Mouse (Mus musculus) layer of hippocampus, adult 11-12 months (tissue): ENCODE data around the gene Acsf3.

Source experiments
- DNase-seq: peaks from one replicate; pipeline ENCODE4 v3.0.0; 2022; ENCODE audit warnings: low spot score

Acsf3 gene

DNA sequence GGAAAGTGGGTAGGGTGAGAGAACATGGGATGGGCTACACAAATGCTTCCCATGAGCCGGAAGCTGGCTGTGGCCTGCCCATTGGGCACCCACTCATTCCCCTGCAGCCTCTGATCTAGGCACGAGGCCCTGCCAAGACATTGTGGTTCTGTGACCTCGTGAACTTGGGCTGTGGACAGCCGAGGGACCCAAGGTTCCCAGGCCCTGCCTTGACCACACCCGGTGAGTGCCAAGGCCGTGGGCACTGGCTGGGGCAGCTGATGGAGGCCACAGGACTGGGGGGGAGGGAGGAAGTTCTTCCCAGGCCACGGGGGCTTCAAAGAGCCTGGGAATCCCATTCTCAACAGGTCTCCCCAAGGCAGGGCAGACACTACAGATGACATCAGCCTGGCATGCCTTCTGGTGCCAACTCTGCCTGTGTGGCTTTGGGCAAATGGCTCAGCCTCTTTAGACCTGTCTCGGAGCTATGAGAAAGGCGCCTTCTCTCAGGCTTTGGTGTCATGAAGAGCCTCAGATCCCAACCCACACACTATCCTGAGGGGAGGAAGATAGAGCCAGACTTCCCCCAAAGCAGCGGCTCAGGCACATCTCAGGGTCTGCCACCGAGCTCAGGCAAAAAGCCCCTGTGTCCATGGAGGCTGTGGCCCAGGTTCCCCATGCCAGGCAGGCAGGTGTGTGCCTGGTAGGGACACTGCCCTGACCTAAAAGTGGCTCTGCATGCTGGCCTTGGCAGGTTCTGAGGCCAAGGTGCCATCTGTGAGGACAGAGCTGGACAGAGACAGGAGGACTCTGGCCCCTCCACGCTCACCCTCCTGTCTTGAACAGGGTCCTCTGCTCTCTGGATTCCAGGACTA lies 76.6 kb downstream of the Acsf3 start:
- DNase-seq = no peak

DNA sequence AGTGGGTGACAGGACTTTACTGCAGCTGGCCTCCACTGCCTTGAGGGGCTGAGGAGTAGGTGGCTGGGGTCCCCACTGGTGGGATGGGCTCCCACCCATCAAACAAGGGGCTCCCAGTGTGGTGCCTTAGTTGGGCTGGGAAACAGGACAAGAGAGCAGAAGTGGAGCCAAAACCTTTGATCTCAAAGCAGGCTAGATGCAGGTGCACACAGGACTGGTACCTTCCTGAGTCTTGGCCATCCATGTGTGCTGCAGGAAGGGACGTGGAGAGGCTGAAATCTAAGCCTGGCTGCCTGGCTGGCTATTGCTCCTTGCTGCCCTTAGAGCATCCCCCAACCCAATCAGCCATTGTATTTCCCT lies 77.2 kb downstream of the Acsf3 start:
- DNase-seq = no peak

DNA sequence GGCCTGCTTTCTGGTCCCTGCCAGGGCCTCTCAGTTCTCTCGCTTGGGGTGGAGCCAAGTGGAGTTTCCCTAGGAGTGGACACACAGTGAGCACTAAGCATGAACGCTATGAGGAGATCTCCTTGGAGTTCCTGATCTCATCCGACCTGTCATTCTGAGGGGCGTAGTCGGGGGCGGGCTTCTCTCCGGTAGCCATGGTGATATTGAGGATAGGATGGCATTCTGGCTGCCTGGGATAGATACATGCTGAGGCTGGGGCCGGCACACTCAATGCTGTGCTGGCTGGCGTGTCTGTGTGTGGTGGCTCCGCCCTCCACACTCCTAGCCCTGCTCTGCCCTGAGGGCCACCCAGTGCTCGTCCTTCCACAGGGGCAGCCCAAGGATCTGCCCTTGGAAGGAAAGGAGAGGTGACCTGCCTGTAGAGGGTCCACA lies 78.1 kb downstream of the Acsf3 start:
- peak; percentile 25 for DNase-seq

DNA sequence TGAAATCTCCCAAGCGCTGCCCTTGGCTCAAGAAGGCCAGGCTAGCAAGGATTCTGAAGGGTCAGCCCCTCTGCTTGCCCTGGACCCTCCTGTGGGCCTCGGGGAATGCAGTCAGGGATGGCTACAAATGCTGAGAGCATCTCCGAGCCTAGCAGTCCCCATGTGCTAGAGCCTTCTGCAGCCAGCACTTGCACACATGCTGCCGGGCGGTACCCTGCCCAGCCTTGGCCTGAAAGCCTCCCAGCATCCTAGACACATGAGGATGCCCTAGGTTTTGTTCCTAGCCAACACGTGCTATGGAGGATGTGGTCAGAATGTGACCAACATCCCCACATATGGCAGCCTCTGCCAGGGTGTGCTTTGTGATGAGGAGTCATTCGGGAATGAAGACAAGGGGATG lies 79.1 kb downstream of the Acsf3 start:
- no peak for DNase-seq

DNA sequence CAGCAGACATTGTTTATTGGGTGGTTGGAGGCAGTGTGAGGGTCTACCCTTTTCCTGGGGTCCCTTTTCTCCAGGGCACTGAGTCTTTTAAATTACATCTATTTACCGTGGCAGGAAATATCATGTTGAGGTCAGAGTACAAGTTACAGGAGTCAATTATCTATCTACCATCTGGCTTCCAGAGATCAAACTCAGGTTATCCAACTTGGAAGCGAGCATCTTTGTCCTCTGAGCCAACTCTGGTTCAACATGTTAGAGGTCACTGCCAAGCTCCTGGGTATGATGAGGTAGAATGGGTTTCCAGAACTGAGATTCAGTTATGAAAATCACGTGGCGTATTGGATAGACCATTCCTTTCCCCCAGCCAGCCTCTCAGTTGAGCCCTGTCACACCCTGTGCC lies 79.8 kb downstream of the Acsf3 start:
- DNase-seq = no peak

DNA sequence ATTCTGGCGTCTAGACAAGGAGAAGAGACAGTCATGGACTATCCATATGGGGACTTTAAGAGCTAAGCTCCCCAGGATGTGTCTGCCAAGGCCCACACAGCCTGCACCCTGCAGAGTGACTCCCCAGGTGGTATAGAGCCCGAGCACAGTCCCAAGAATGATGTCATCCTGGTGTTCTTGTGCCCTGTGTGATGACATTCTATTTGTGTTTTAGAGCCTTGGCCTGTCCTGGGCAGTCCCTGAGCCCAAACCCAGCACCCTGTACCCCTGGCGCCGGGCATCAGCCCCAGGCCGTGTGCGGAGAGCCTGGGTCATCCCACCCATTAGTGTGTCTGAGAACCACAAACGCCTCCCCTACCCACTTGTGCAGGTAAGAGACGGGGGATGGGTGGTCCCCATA lies 81.0 kb downstream of the Acsf3 start:
- DNase-seq = no peak

DNA sequence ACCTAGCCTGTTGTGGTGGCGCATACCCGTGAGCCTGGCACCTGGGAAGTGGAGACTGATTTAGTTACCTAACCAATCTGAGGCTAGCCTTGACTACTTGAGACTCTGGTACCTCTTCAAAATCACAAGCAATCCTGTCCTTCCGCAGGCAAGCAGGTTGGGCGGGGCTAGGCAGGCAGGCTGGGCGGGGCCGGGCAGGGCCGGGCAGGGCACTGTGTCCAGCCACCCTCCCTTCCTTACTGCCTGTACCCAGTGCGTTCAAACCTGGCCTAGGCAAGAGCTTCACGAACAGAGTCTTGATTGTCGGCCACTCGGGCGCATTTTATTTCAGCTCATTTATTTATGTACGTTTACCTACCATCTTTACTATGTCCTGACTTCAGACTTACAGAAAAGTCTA lies 84.6 kb downstream of the Acsf3 start:
- no peak for DNase-seq

DNA sequence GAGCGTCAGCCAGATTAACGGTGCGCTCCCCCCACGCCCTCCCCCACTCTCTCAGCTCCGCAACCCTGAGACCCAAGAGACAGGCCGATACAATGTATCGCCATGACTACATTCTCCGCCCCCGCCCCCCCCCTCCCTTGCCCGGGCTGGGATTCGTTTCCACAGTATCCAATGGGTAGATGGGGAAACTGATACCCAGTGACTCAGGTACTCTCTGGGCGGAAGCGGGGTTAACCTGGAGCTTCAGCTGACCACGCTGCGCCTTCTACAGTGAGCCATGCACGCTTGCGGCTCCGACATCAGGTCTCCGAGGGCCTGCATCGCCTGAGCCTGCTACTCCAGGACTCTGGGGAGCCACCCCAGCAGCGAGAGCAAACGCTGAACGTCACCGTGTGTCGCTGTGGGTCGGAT lies 89.4 kb downstream of the Acsf3 start:
- DNase-seq = no peak

DNA sequence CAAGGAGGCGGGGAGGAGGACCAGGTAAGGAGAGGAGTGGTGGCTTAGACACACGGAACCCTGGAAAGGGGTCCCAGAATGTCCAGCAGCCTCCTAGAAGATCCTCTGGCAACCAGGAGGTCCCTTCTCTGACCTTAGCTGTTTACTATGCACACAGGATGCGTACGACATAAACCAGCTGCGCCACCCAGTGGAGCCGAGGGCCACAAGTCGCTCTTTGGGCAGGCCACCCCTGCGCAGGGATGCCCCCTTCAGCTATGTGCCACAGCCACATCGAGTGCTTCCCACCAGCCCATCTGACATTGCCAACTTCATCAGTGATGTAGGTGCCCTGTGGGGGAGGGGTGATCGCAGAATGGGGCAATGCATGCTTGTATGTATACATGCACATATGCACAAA lies 90.2 kb downstream of the Acsf3 start:
- DNase-seq = no peak

DNA sequence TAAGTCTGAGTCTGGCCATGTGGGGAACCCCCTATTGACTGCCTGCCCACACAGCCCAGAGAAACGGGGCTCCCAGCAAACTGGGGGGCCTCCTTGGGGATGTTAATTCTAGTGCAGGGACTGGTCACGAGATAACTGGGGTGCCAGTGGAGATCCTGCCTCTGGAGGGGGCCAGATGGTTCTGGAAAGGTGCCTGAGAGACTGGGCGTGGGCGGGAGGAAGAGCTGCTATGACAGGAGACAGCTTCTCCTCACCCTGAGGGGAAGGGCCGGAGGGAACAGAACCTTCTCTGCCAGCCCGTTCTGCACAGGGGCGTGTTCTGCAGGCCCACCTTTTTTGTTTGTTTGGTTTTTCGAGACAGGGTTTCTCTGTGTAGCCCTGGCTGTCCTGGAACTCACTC lies 90.9 kb downstream of the Acsf3 start:
- DNase-seq = no peak
